Mouse (Mus musculus) embryonic fibroblast, embryonic 13.5 days (primary cell): ENCODE measurements around the gene Pfkm.

Source experiments
- CTCF ChIP-seq: IDR thresholded peaks from 2 replicates; pipeline ENCODE4 v1.5.1; 2011; ENCODE audit warnings: mild to moderate bottlenecking, control low read depth, low read length, moderate library complexity, borderline replicate concordance; ENCODE audit not compliant: insufficient read depth
- POLR2A ChIP-seq: IDR thresholded peaks from 2 replicates; pipeline ENCODE4 v1.6.1; 2011; ENCODE audit warnings: low read depth, mild to moderate bottlenecking, control low read depth, low read length, moderate library complexity

GRCm38 (mm10) chr15:98107230-98107629 is 14.8 kb downstream of the Pfkm start:
- TF ChIP-seq CTCF (no peak), POLR2A (no peak)
